In the genomic region with DNA sequence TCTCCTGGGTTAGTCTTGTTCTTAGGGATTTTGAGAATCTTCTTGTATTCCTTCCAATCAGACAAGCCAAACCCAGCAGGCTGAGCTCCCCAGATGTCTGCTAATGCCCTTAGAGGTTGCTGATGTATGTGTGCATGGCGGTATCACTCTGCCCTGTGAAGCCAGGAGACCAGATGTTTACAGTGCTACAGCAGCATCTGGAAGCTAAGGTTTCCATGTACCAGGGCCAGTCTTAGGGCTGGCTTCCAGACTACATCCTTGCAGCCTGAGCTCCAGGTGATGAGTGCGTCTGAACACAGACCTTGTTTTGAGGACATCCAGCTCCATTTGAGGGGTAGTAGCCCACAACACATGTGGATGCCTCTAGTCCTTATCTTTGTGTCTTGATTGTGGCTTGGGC, we compare ENCODE assay signal across 19 mouse cellular contexts.
"Had no signal": no experiment of that assay in that cellular context is flagged by ENCODE, and none has a peak within 500 bp of the region (broad histone marks: within the 10 kb centered on the region; RNA-seq: fewer than 3 reads in every experiment).

No protein-coding gene starts in this region.

- H3K36me3 ChIP-seq: midbrain, embryonic 10.5 days; midbrain, embryonic 12.5 days; neural tube, embryonic 13.5 days; neural tube, embryonic 15.5 days had no signal

- H3K4me2 ChIP-seq: lung, embryonic 14.5 days; midbrain, embryonic 12.5 days; neural tube, embryonic 13.5 days; neural tube, embryonic 15.5 days had no signal

- H3K27ac ChIP-seq: midbrain, embryonic 10.5 days; midbrain, embryonic 12.5 days; neural tube, embryonic 13.5 days; neural tube, embryonic 15.5 days had no signal

- DNase-seq: lung, adult 18-20 months; lung, postnatal 10 days; lung, postnatal 4 days; midbrain, embryonic 14.5 days; retina, postnatal 1 day; right cerebral cortex, adult 18-20 months; right cerebral cortex, postnatal 25 days; right cerebral cortex, postnatal 4 days; spleen, adult 18-20 months; thymus, adult 18-20 months; thymus, postnatal 14 days; thymus, postnatal 36 days had no signal

- H3K27me3 ChIP-seq: midbrain, embryonic 12.5 days; neural tube, embryonic 13.5 days; neural tube, embryonic 15.5 days had no signal

- ATAC-seq: midbrain, embryonic 16.5 days had no signal

- H3K9ac ChIP-seq: lung, embryonic 14.5 days; midbrain, embryonic 12.5 days; neural tube, embryonic 13.5 days; neural tube, embryonic 15.5 days had no signal

- H3K4me3 ChIP-seq: midbrain, embryonic 10.5 days; midbrain, embryonic 12.5 days; myocyte; neural tube, embryonic 13.5 days; neural tube, embryonic 15.5 days had no signal

- H3K9me3 ChIP-seq: midbrain, embryonic 10.5 days; midbrain, embryonic 12.5 days; neural tube, embryonic 13.5 days; neural tube, embryonic 15.5 days had no signal

- H3K4me1 ChIP-seq: midbrain, embryonic 10.5 days; midbrain, embryonic 12.5 days; neural tube, embryonic 13.5 days; neural tube, embryonic 15.5 days had no signal
